Mouse (Mus musculus): Measurements from ENCODE around the gene Pla2g10. TPM values are rescaled to one million over a fixed set of nuclear protein-coding genes. Genes with fewer than 3 reads are reported as not detected.

The Pla2g10 gene
- polyA plus RNA-seq, 1 experiment: not detected

DNA sequence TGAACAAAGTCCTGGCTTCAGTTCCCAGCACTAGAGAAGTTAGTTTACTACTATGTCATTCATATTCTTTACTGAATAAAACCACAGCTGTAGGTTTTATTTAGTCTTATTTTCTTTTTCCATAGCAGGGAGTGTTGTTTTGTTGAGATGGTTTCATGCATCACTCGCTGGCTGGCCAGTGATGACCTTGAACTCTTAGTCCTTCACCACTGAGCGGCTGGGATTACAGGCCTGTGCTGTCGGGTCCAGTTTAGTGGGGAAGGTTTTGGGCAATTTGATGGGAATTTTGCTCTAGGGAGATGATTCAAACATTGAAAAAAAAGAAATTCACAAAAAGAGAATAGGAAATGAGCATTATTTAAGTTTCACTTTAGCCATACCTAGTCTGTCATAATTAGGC is 56.3 kb downstream of the Pla2g10 start:
- TF ChIP-seq CTCF (IDR thresholded peaks at IDR 0.05; ENCODE audit: low read depth, low read length) (no peak), POLR2A (IDR thresholded peaks at IDR 0.05; ENCODE audit: borderline replicate concordance, low read depth, low read length) (no peak)
- Histone ChIP-seq H3K27ac (ENCODE audit: insufficient read depth, low read depth, low read length) (no peak overlapping the region), H3K4me1 (ENCODE audit: control insufficient read depth, insufficient read depth, low read length) (peaks cover 6% of the 10 kb centered on the region), H3K4me3 (ENCODE audit: insufficient read depth, low read length) (no peak overlapping the region)

DNA sequence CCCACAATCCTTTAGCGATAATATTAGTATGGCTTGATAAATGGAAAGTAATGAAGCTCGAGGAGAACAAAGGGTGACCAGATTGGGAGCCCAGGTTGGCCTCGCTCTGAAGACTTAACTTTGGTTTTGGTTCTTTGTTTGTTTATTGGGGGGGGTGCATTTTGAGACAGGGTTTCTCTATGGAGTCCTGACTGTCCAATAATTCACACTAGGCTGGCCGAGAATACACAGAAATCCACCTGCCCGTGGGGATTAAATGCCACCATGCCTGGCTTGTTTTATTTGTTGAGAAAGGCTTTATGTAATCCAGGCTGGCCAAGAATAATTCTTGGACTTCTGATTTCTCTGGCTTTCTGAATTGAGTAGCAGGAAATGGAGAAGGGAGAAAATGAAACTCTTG is 57.7 kb downstream of the Pla2g10 start:
- no peak for TF ChIP-seq POLR2A (IDR thresholded peaks at IDR 0.05; ENCODE audit: borderline replicate concordance, low read depth, low read length)
- TF ChIP-seq CTCF (IDR thresholded peaks at IDR 0.05; ENCODE audit: low read depth, low read length): no peak
- Histone ChIP-seq H3K27ac (ENCODE audit: insufficient read depth, low read depth, low read length) (no peak overlapping the region), H3K4me1 (ENCODE audit: control insufficient read depth, insufficient read depth, low read length) (peaks cover 8% of the 10 kb centered on the region), H3K4me3 (ENCODE audit: insufficient read depth, low read length) (peak overlapping the region; percentile 77)

DNA sequence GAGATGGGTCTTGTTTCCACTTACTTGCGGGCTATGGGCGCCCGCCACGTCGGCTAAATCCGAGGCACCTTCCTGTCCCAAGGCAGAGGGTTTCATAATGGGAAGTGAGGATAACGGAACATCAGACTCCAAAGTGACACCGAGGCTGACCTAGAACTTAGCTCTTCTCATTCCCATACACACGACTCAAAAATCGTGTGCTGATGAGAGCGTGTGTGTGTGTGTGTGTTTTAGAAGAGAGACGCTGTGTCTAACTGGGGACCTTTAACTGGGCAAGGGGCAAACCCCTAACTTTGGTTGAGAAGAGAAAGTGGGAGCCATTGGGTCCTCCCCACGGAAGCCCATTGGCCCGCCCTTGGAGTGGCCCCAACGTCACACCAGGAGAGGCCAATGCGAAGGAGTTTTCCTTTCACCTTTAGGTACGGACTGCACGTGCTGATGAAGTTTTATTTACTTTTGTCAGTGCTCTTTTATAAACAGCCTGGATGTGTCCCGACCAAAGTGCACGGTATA is 58.3 kb downstream of the Pla2g10 start:
- TF ChIP-seq CTCF (IDR thresholded peaks at IDR 0.05; ENCODE audit: low read depth, low read length): no peak
- no peak for TF ChIP-seq POLR2A (IDR thresholded peaks at IDR 0.05; ENCODE audit: borderline replicate concordance, low read depth, low read length)
- peaks cover 8% of the 10 kb centered on the region for H3K4me1 ChIP-seq (ENCODE audit: control insufficient read depth, insufficient read depth, low read length)
- H3K27ac ChIP-seq (ENCODE audit: insufficient read depth, low read depth, low read length): peak overlapping the region; percentile 67
- H3K4me3 ChIP-seq (ENCODE audit: insufficient read depth, low read length): peak overlapping the region; percentile 77

DNA sequence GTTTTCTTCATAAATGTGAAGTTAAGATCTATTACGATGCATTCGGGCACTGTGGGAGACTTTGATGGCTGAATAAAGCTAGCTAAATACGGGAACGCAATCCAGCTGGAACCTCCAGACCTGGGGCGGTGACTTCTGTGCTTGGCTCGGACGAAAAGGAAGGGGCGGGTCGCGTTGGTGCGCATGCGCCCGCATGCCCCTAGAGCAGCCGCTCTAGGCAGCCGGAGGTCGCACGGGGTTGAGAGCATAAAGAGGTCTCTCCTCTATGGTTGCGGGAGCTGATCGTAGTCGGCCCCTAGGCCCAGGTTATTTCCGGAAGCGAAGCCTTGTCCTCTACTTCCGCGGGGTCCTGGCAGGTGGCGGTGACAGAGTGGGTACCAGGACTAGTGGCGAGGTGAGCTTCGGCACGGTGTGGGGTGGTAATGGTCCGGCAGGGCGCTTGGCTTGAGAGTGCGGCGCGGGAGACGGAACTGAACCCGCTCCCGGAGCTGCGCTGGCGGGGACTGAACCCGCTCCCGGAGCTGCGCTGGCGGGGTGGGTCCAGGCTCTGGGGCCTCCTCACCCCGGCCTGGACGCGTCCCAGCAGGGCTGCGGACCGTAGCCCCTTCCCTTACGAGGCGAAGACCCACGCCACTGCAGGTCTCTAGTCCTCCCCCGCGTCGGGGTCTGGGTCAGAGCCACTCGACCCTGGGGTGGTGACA is 58.9 kb downstream of the Pla2g10 start, which contains the start of the genes Bfar and 3110001I22Rik:
Bfar (plus strand) TSS at position 174 of the 701 bp plus-strand sequence.
3110001I22Rik (plus strand) TSS at position 245 of the 701 bp plus-strand sequence.
- peaks cover 10% of the 10 kb centered on the region for H3K4me1 ChIP-seq (ENCODE audit: control insufficient read depth, insufficient read depth, low read length)
- peak within 1 kb of the TSS; percentile 67 for H3K27ac ChIP-seq (ENCODE audit: insufficient read depth, low read depth, low read length)
- peak within 1 kb of the TSS; percentile 77 for H3K4me3 ChIP-seq (ENCODE audit: insufficient read depth, low read length)
- TF ChIP-seq CTCF (IDR thresholded peaks at IDR 0.05; ENCODE audit: low read depth, low read length) (no peak), POLR2A (IDR thresholded peaks at IDR 0.05; ENCODE audit: borderline replicate concordance, low read depth, low read length) (no peak)

DNA sequence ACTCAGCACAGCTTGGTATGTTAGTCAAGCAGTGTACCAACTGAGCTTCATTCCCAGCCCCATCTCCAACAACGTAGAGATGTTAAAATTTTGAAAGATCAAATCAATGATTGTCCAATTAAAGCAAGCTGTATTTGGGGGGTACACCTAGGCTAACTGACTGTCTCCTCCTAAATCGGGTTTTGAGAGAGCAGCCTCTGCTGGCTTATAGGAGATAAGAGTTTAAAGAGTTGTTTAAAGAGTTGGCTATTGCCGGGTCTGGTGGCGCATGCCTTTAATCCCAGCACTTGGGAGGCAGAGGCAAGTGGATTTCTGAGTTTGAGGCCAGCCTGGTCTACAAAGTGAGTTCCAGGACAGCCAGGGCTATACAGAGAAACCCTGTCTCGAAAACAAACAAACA is 59.9 kb downstream of the Pla2g10 start:
- H3K27ac ChIP-seq (ENCODE audit: insufficient read depth, low read depth, low read length): peak overlapping the region; percentile 64; the same call in 1 of the 2 replicates
- H3K4me3 ChIP-seq (ENCODE audit: insufficient read depth, low read length): peak overlapping the region; percentile 77; the same call in 1 of the 2 replicates
- H3K4me1 ChIP-seq (ENCODE audit: control insufficient read depth, insufficient read depth, low read length): peaks cover 11% of the 10 kb centered on the region

DNA sequence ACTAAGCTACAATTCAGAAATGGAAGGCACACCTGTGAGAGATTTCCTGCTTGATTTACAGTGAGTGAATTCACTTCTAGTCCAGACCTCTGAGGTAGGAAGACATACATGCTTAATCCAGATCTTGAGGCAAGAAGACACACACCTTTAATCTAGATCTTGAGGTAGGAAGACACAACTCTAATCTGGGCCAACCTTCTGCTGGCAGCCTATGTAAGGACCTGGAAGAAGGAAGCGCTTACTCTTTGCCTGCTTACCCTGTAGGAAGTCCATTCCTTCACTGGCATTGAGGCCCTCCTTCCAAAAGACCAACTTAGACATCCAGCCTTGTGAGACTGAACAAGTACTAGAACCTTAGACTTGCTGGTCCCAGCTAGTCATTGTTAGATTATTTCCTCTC is 61.5 kb downstream of the Pla2g10 start:
- Histone ChIP-seq H3K4me3 (ENCODE audit: insufficient read depth, low read length) (no peak overlapping the region), H3K4me1 (ENCODE audit: control insufficient read depth, insufficient read depth, low read length) (peaks cover 11% of the 10 kb centered on the region), H3K27ac (ENCODE audit: insufficient read depth, low read depth, low read length) (no peak overlapping the region)
- TF ChIP-seq CTCF (IDR thresholded peaks at IDR 0.05; ENCODE audit: low read depth, low read length): no peak
- TF ChIP-seq POLR2A (IDR thresholded peaks at IDR 0.05; ENCODE audit: borderline replicate concordance, low read depth, low read length): no peak

DNA sequence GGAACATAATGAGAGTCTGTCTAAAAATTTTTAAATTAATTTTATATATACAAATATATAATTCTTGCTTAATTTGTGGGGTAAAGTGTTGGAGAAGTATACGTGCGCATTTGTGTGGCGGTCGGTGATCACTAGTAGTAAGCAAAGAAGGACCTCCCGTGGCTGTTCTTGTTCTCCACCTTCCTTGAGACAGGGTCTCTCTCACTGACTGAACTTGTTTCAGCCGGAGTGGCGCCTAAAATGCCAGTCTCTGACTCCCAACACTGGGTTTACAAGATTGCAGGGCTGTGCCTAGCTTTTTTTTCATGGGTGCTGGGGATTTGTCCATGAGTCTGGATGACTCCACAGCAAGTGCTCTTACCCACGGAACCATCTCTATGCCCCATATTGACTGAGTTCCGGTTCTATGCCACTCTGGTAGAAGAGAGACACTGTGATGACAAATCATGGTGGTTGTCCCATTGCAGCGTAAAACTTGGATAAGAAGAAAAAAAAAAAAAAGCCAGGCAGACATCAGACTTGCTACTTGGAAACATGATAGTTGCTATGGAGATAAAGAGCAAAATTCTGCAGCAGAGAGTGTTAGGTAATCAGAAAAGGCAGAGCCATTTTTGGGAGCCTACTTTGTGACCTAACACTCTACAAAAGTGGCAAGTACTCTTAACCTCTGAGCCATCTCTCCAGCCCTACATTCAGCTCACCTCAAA is 62.2 kb downstream of the Pla2g10 start:
- H3K4me3 ChIP-seq (ENCODE audit: insufficient read depth, low read length): no peak overlapping the region
- H3K4me1 ChIP-seq (ENCODE audit: control insufficient read depth, insufficient read depth, low read length): peaks cover 11% of the 10 kb centered on the region
- no peak overlapping the region for H3K27ac ChIP-seq (ENCODE audit: insufficient read depth, low read depth, low read length)
- no peak for TF ChIP-seq POLR2A (IDR thresholded peaks at IDR 0.05; ENCODE audit: borderline replicate concordance, low read depth, low read length)
- TF ChIP-seq CTCF (IDR thresholded peaks at IDR 0.05; ENCODE audit: low read depth, low read length): no peak

DNA sequence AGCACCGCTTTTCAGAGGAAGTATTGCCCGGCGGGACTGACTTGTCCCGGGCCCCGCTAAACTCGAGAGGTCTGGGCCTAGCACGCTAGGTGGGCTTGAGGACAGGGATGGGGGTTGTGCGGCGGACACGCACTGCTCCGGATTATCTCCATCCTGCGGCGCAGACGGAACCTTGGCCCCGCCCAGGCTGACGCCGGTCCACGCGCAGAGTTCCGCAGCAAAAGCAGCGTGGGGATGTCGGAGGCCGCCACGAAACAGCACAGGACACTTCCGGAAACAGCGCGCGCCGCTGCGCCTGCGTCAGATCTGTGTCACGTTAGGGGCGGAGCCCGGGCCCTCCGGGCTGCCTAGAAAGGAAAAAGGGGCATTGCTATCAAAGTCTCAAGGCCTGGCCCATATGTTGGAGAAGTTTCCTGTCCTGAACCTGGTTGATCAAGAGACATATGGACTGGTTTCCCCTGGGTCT is 62.9 kb downstream of the Pla2g10 start, which contains the start of gene Parn:
Parn (minus strand) TSS at position 293 of the 466 bp plus-strand sequence.
- Histone ChIP-seq H3K27ac (ENCODE audit: insufficient read depth, low read depth, low read length) (no peak within 1 kb of the TSS), H3K4me1 (ENCODE audit: control insufficient read depth, insufficient read depth, low read length) (peaks cover 5% of the 10 kb centered on the region), H3K4me3 (ENCODE audit: insufficient read depth, low read length) (peak within 1 kb of the TSS; percentile 69)
- TF ChIP-seq POLR2A (IDR thresholded peaks at IDR 0.05; ENCODE audit: borderline replicate concordance, low read depth, low read length): no peak
- no peak for TF ChIP-seq CTCF (IDR thresholded peaks at IDR 0.05; ENCODE audit: low read depth, low read length)

Other genes starting within 250 kb of the Pla2g10 start
- 11.6 and 14.7 TPM in 2 replicates for gene Parn, start 62.8 kb downstream of the Pla2g10 start, polyA plus RNA-seq (2012; ENCODE audit: insufficient read depth, insufficient read length, missing spikeins)
- gene Bfar, start 59.1 kb downstream of the Pla2g10 start, polyA plus RNA-seq (2012; ENCODE audit: insufficient read depth, insufficient read length, missing spikeins): 37.5 and 51.0 TPM in 2 replicates
- 3.6 TPM in 2 replicates for gene 3110001I22Rik, start 59.1 kb downstream of the Pla2g10 start, polyA plus RNA-seq (2012; ENCODE audit: insufficient read depth, insufficient read length, missing spikeins)
- gene Rrn3, start 49.7 kb upstream of the Pla2g10 start, polyA plus RNA-seq (2012; ENCODE audit: insufficient read depth, insufficient read length, missing spikeins): 14.4 and 16.7 TPM in 2 replicates
- 81.3 and 90.9 TPM in 2 replicates for gene Ntan1, start 87.9 kb upstream of the Pla2g10 start, polyA plus RNA-seq (2012; ENCODE audit: insufficient read depth, insufficient read length, missing spikeins)
- 85.6 and 93.5 TPM in 2 replicates for gene Pdxdc1, start 172.1 kb upstream of the Pla2g10 start, polyA plus RNA-seq (2012; ENCODE audit: insufficient read depth, insufficient read length, missing spikeins)
- 4.8 and 5.8 TPM in 2 replicates for gene Mpv17l, start 172.2 kb upstream of the Pla2g10 start, polyA plus RNA-seq (2012; ENCODE audit: insufficient read depth, insufficient read length, missing spikeins)

Data from bone marrow macrophage, adult 2 months (primary cell).